Mouse (Mus musculus): ENCODE data around the gene Fgfr2. TPM values are rescaled to one million over a fixed set of nuclear protein-coding genes. Genes with fewer than 3 reads are reported as not detected.

Gene Fgfr2
- polyA plus RNA-seq, 1 experiment from 2014 or later, result 110 TPM

DNA sequence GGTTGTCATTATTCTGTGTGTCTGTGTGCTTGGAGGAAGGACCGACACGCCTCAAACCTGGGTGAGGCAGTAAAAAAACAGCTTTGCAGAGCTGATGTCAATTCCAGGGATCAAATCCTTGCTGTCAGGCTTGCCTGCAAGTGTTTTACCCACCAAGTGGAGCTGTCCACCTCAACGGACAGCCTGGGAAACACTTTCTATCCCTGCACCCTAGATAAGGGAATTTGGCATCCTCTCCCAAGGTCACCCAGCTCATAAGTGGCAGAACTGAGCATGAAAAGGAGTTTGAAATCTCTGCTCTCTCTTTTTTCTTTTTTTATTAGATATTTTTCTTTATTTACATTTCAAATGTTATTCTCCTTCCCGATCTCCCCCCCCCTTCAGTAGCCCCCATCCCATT is 1312.2 kb downstream of the Fgfr2 start:
- Histone ChIP-seq H3K9ac (replicated peaks; ENCODE audit: low read depth) (no peak overlapping the region), H3K27ac (ENCODE audit: low read length) (no peak overlapping the region), H3K4me1 (ENCODE audit: insufficient read depth, low read depth, low read length) (no peaks in the 10 kb centered on the region), H3K9me3 (ENCODE audit: low read length) (no peaks in the 10 kb centered on the region), H3K36me3 (ENCODE audit: insufficient read depth, low read length) (no peaks in the 10 kb centered on the region), H3K4me2 (replicated peaks; ENCODE audit: low read depth, low read length) (no peak overlapping the region), H3K4me3 (ENCODE audit: low read depth, low read length) (no peak overlapping the region), H3K27me3 (replicated peaks; ENCODE audit: insufficient read depth, low read length) (no peaks in the 10 kb centered on the region)
- ATAC-seq, result no peak
- DNase-seq (ENCODE audit: low spot score), result no peak
- WGBS, result 60% methylated on average over 4 of the region's 4 CpGs
- TF ChIP-seq EP300 (IDR thresholded peaks at IDR 0.05) (no peak), CTCF (IDR thresholded peaks at IDR 0.05) (no peak)

GRCm38 (mm10) chr7:131809584-131810181 is 1313.5 kb downstream of the Fgfr2 start:
- H3K4me1 ChIP-seq (ENCODE audit: insufficient read depth, low read depth, low read length), result no peaks in the 10 kb centered on the region
- H3K27ac ChIP-seq (ENCODE audit: low read length), result no peak overlapping the region
- ATAC-seq (no peak), DNase-seq (ENCODE audit: low spot score) (no peak)
- 30% methylated on average over 5 of the region's 5 CpGs for WGBS
- H3K4me2 ChIP-seq (replicated peaks; ENCODE audit: low read depth, low read length), result no peak overlapping the region
- no peaks in the 10 kb centered on the region for H3K9me3 ChIP-seq (ENCODE audit: low read length)
- no peaks in the 10 kb centered on the region for H3K36me3 ChIP-seq (ENCODE audit: insufficient read depth, low read length)
- TF ChIP-seq EP300 (IDR thresholded peaks at IDR 0.05), result no peak
- no peak for TF ChIP-seq CTCF (IDR thresholded peaks at IDR 0.05)
- no peak overlapping the region for H3K4me3 ChIP-seq (ENCODE audit: low read depth, low read length)
- H3K27me3 ChIP-seq (replicated peaks; ENCODE audit: insufficient read depth, low read length), result no peaks in the 10 kb centered on the region
- H3K9ac ChIP-seq (replicated peaks; ENCODE audit: low read depth), result no peak overlapping the region

DNA sequence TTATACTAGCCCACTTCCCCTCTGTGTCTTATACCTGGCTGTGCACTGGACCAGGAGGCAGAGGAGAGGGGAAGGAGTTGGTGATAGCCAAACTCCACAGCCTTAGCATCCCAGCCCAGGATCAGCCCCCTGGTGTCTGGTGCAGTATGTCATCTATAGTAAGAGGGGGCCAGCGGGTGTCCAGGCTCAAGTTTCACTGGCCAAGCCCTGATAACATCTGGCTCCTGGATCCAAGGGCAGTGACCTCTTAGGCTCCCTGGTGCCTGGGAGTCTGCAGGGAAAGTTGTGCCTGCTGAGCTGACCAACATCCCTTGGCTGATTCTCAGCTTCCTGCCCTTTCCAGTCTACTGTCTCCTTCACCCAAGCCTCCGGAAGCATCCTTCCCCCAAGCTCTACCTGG is 1315.9 kb downstream of the Fgfr2 start:
- no peak overlapping the region for H3K4me2 ChIP-seq (replicated peaks; ENCODE audit: low read depth, low read length)
- TF ChIP-seq EP300 (IDR thresholded peaks at IDR 0.05) (no peak), CTCF (IDR thresholded peaks at IDR 0.05) (no peak)
- H3K9me3 ChIP-seq (ENCODE audit: low read length), result no peaks in the 10 kb centered on the region
- no peaks in the 10 kb centered on the region for H3K27me3 ChIP-seq (replicated peaks; ENCODE audit: insufficient read depth, low read length)
- H3K4me1 ChIP-seq (ENCODE audit: insufficient read depth, low read depth, low read length), result no peaks in the 10 kb centered on the region
- DNase-seq (ENCODE audit: low spot score) (no peak), ATAC-seq (no peak)
- 0% methylated on average over 2 of the region's 2 CpGs for WGBS
- no peaks in the 10 kb centered on the region for H3K36me3 ChIP-seq (ENCODE audit: insufficient read depth, low read length)
- H3K27ac ChIP-seq (ENCODE audit: low read length), result no peak overlapping the region
- H3K4me3 ChIP-seq (ENCODE audit: low read depth, low read length), result no peak overlapping the region
- H3K9ac ChIP-seq (replicated peaks; ENCODE audit: low read depth), result no peak overlapping the region

- TF ChIP-seq CTCF (IDR thresholded peaks at IDR 0.05) (no peak), EP300 (IDR thresholded peaks at IDR 0.05) (no peak)
- H3K4me1 ChIP-seq (ENCODE audit: insufficient read depth, low read depth, low read length), result no peaks in the 10 kb centered on the region
- no peak overlapping the region for H3K27ac ChIP-seq (ENCODE audit: low read length)
- no peak overlapping the region for H3K4me3 ChIP-seq (ENCODE audit: low read depth, low read length)
- H3K4me2 ChIP-seq (replicated peaks; ENCODE audit: low read depth, low read length), result no peak overlapping the region
- DNase-seq (ENCODE audit: low spot score) (no peak), ATAC-seq (no peak)
- no peaks in the 10 kb centered on the region for H3K27me3 ChIP-seq (replicated peaks; ENCODE audit: insufficient read depth, low read length)
- no peaks in the 10 kb centered on the region for H3K36me3 ChIP-seq (ENCODE audit: insufficient read depth, low read length)
- 83% methylated on average over 9 of the region's 9 CpGs for WGBS
- H3K9me3 ChIP-seq (ENCODE audit: low read length), result no peaks in the 10 kb centered on the region
- no peak overlapping the region for H3K9ac ChIP-seq (replicated peaks; ENCODE audit: low read depth)
Observed at GRCm38 (mm10) chr7:131805525-131806202, 1317.5 kb downstream of the Fgfr2 start.

DNA sequence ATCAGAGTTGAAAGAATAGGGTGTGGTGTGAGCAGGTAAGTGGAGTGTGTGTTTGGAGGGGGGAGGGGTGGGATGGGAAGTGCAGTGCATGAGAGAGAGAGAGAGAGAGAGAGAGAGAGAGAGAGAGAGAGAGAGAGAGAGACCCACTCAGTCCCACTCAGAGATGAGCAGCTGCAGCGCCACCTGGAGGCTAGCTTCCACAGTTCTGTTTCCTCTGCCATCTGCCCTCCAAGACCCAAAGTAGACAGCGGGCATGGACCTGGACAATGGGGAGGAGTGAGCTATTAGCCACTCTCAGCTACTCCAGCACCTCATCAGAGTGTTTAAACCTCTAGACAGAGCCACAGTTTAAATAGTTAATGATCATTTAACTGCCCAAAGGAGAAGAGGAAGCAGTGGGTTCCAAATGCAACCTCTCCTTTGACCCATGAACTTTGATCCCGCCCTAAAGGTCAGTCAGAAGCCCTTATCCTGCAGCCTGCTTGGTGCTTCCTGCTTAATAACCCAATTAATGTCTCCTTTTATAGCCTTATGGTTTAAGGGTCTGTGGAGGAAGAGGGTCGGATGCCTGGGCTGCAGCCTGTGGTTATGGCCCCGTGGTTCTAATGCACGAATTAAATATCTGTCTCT is 1322.6 kb downstream of the Fgfr2 start:
- no peak for ATAC-seq
- Histone ChIP-seq H3K27me3 (replicated peaks; ENCODE audit: insufficient read depth, low read length) (no peaks in the 10 kb centered on the region), H3K9ac (replicated peaks; ENCODE audit: low read depth) (no peak overlapping the region), H3K4me3 (ENCODE audit: low read depth, low read length) (no peak overlapping the region), H3K36me3 (ENCODE audit: insufficient read depth, low read length) (no peaks in the 10 kb centered on the region), H3K4me1 (ENCODE audit: insufficient read depth, low read depth, low read length) (no peaks in the 10 kb centered on the region), H3K4me2 (replicated peaks; ENCODE audit: low read depth, low read length) (no peak overlapping the region), H3K9me3 (ENCODE audit: low read length) (no peaks in the 10 kb centered on the region), H3K27ac (ENCODE audit: low read length) (no peak overlapping the region)
- 53% methylated on average over 6 of the region's 6 CpGs for WGBS
- DNase-seq (ENCODE audit: low spot score), result no peak
- TF ChIP-seq EP300 (IDR thresholded peaks at IDR 0.05) (no peak), CTCF (IDR thresholded peaks at IDR 0.05) (peak; percentile 62)

GRCm38 (mm10) chr7:131797161-131797560 is 1326.0 kb downstream of the Fgfr2 start:
- DNase-seq (ENCODE audit: low spot score) (no peak), ATAC-seq (no peak)
- Histone ChIP-seq H3K27me3 (replicated peaks; ENCODE audit: insufficient read depth, low read length) (no peaks in the 10 kb centered on the region), H3K4me1 (ENCODE audit: insufficient read depth, low read depth, low read length) (no peaks in the 10 kb centered on the region), H3K27ac (ENCODE audit: low read length) (no peak overlapping the region), H3K4me3 (ENCODE audit: low read depth, low read length) (no peak overlapping the region), H3K4me2 (replicated peaks; ENCODE audit: low read depth, low read length) (no peak overlapping the region), H3K9ac (replicated peaks; ENCODE audit: low read depth) (no peak overlapping the region), H3K36me3 (ENCODE audit: insufficient read depth, low read length) (no peaks in the 10 kb centered on the region), H3K9me3 (ENCODE audit: low read length) (no peaks in the 10 kb centered on the region)
- WGBS, result 62% methylated on average over 6 of the region's 6 CpGs
- TF ChIP-seq EP300 (IDR thresholded peaks at IDR 0.05), result no peak
- TF ChIP-seq CTCF (IDR thresholded peaks at IDR 0.05), result no peak
